Mouse (Mus musculus) midbrain, embryonic 14.5 days (tissue): Measurements from ENCODE around the gene Rragc. TPM values are rescaled to one million over a fixed set of nuclear protein-coding genes. Genes with fewer than 3 reads are reported as not detected.

ENCODE experiments used
- polyA plus RNA-seq: library from polyadenylated mRNA; unstranded; fragments of >200 nt; fragmentation: Nextera tagmentation; extraction: Ambion mirVana; gene quantifications from 2 replicates; pipeline ENCODE4 v1.2.1, GENCODE M21; 2014

The Rragc gene
- polyA plus RNA-seq, 1 experiment from 2014 or later = 53.6 TPM

Other genes starting within 250 kb of the Rragc start
- gene Macf1, start 233.1 kb upstream of the Rragc start, polyA plus RNA-seq = 140 and 143 TPM in 2 replicates
- 428 and 578 TPM in 2 replicates for gene Ndufs5, start 199.2 kb upstream of the Rragc start, polyA plus RNA-seq
- 83.4 and 96.0 TPM in 2 replicates for gene Akirin1, start 167.1 kb upstream of the Rragc start, polyA plus RNA-seq
- gene Rhbdl2, start 129.6 kb upstream of the Rragc start, polyA plus RNA-seq = 0.61 and 1.4 TPM in 2 replicates
- gene 4933427I04Rik, start 57.8 kb upstream of the Rragc start, polyA plus RNA-seq = 0.09 TPM in 2 replicates
- 39.1 and 46.7 TPM in 2 replicates for gene Mycbp, start 12.6 kb upstream of the Rragc start, polyA plus RNA-seq
- gene 4930535I16Rik, start 576 bp downstream of the Rragc start, polyA plus RNA-seq = not detected in 2 replicates